Mouse (Mus musculus): Measurements from ENCODE around the gene Ddb2. TPM values are rescaled to one million over a fixed set of nuclear protein-coding genes. Genes with fewer than 3 reads are reported as not detected.

The Ddb2 gene
- polyA plus RNA-seq, 1 experiment from 2014 or later = 15.1 TPM

DNA sequence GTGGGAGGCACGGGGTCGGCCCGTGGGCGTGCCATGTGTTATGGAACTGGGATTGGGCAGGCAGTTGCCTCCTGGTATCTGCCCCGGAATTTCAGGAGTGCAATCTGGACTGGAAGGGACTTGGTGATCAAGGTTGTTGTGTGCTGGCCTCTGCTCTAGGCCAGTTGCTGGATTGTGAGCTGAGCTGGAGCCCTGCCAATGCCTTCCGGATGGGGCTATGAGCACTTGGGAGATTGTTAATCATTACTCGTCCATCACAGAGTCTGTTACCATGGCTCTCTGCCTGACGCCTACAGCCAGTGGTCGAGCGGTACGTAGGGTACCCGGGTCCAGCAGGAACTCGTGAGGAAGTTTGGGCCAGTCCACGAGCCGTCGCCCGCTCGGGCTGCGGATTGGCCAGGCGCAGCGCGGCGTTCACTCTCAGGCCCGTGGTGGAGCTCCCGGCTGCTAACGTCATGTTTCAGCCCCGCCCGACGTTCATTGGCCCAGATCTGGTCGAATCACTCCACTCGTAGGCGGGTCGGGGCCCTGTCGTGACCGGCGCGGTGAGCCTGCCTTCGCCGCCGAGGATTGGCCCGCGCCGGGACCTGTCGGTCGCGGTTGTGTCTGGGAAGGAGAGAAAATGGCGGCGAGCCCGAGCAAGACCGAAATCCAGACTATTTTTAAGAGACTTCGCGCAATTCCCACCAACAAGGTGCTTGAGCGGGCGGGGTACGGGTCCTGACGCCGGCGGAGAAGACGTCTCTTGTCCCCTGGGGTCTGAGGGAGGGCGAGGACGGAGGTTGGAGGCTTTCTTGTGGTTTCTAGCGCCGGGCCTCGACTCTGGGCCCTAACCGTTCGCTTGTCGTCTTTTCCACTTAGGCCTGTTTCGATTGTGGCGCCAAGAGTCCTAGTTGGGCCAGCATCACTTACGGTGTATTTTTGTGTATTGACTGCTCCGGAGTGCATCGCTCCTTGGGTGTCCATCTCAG is 28.2 kb upstream of the Ddb2 start, which contains the start of gene Arfgap2:
Gene Arfgap2, plus strand, starts transcription at position 264 of the 971 bp plus-strand sequence.
- Histone ChIP-seq H3K4me2 (replicated peaks) (peak within 1 kb of the TSS; percentile 93), H3K4me1 (replicated peaks) (peaks cover 22% of the 10 kb centered on the region), H3K4me3 (replicated peaks) (peak within 1 kb of the TSS; percentile 85), H3K36me3 (peaks cover 34% of the 10 kb centered on the region), H3K9ac (replicated peaks) (peak within 1 kb of the TSS; percentile 86), H3K9me3 (no peaks in the 10 kb centered on the region), H3K27me3 (no peaks in the 10 kb centered on the region), H3K27ac (peak within 1 kb of the TSS; percentile 94)
- ATAC-seq = peak; percentile 99
- WGBS = 1% methylated on average over 72 of the region's 72 CpGs

DNA sequence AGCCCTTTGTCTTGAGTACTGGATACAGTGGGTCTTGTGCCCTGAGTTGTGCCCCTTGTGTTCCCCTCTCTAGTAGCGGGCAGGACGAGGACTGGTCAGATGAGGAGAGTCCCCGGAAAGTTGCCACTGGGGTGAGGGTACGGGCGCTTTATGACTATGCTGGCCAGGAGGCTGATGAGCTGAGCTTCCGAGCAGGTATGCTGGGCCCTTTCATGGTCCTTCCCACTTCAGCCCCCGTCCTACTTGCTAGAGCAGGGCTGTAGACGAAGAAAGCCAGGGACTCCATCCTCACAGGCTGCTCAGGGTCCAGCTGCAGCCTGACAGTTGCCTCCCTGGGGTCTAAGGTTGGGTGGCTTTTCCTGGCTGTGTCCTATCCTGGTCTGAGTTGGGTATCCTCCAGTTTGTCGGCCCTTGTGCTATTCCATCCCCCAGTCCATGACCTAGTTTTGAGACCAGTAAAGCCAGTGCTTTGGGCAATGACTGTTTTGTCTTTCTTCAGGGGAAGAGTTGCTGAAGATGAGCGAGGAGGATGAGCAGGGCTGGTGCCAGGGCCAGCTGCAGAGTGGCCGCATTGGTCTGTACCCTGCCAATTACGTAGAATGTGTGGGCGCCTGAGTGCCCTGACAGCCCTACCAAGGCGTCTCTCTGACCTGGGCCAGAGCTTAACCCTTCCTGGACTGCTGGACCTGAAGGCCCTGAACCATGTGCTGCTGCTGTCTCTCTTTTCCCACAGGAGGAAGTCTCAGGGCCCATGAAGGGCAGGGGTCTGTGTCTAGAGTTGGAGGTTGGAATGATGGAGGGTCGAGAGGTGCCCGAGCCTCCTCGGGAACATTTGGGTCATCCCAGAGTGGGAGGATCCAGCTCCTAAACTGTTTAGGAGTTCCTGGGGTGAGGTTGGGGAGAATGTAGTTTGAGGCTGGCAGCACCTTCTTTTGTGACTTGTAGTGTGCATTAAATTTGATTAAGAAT is 27.2 kb upstream of the Ddb2 start:
- peak overlapping the region; percentile 85 for H3K4me3 ChIP-seq (replicated peaks)
- peaks cover 24% of the 10 kb centered on the region for H3K36me3 ChIP-seq
- peak overlapping the region; percentile 93 for H3K4me2 ChIP-seq (replicated peaks)
- peak overlapping the region; percentile 94 for H3K27ac ChIP-seq
- H3K9me3 ChIP-seq = no peaks in the 10 kb centered on the region
- peak overlapping the region; percentile 57 for H3K9ac ChIP-seq (replicated peaks)
- no peak for ATAC-seq
- 90% methylated on average over 17 of the region's 17 CpGs for whole genome bisulfite sequencing
- no peaks in the 10 kb centered on the region for H3K27me3 ChIP-seq
- peaks cover 22% of the 10 kb centered on the region for H3K4me1 ChIP-seq (replicated peaks)

DNA sequence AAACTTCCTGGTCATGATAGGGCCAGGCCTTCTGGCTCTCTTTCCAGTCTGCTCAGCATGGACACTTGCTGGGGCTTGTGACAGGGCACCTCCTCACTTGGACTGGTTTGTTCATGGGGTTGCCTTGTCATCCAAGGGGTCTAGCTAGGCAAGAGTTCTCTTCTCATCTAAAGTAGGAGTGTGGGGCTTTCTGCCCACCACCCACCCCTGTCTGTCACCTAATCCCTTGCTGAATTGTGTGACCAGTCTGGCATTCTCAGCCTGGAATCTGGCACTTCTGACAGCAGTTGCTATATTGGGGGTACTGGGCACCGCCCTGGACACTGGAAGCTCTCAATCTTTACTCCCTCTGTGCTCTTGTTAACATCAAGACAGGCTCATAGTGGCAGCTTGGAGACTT is 22.7 kb upstream of the Ddb2 start:
- WGBS = 92% methylated on average over 1 of the region's 1 CpGs
- no peak overlapping the region for H3K9ac ChIP-seq (replicated peaks)
- no peaks in the 10 kb centered on the region; the same call in 1 of the 2 replicates for H3K36me3 ChIP-seq
- peaks cover 41% of the 10 kb centered on the region for H3K4me1 ChIP-seq (replicated peaks)
- H3K27ac ChIP-seq = no peak overlapping the region
- no peak for ATAC-seq
- peaks cover 16% of the 10 kb centered on the region for H3K27me3 ChIP-seq
- no peak overlapping the region for H3K4me2 ChIP-seq (replicated peaks)
- H3K9me3 ChIP-seq = no peaks in the 10 kb centered on the region
- no peak overlapping the region for H3K4me3 ChIP-seq (replicated peaks)

DNA sequence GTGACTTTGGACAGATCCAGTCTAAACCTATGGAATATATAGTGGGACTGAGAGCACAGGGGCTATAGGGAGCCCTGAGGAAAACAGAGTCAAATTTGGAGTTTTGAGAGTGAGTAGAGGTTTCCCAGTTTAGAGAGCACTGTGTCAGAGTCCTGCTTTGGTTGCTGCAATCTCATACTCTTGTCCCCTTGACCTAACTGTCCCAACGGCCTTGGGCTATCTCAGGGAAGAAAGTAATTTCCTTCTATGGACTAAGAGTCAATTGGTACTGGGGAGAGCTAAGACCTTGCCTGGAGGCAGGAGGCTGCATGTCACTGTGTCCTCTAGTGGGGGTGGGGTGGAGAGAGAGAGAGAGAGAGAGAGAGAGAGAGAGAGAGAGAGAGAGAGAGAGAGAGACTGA is 22.0 kb upstream of the Ddb2 start:
- Histone ChIP-seq H3K4me2 (replicated peaks) (no peak overlapping the region), H3K27ac (no peak overlapping the region), H3K4me3 (replicated peaks) (no peak overlapping the region), H3K27me3 (peaks cover 21% of the 10 kb centered on the region), H3K9ac (replicated peaks) (no peak overlapping the region), H3K4me1 (replicated peaks) (peaks cover 34% of the 10 kb centered on the region), H3K36me3 (no peaks in the 10 kb centered on the region; the same call in 1 of the 2 replicates), H3K9me3 (no peaks in the 10 kb centered on the region)
- WGBS = 62% methylated on average over 1 of the region's 1 CpGs
- ATAC-seq = no peak

DNA sequence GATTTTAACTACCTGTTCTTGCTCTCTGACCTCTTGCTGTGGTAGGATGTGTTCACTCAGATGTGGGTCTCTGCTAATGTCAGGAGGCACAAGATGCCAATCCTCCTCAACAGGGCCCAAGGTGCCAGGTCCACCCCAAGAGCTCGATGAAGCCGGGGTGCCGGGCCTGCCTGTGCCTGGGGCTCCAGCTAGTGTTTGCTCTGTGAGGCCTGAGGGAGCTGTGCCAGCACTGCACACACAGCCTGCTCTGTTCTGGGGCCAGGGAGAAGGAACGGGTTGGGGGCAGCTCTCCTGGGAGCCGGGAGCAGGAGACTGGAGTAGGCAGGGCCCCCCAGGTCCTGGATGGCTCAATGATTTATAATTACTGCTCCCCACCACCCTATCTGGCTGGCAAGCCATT is 21.3 kb upstream of the Ddb2 start:
- H3K9me3 ChIP-seq = no peaks in the 10 kb centered on the region
- peak; percentile 12 for ATAC-seq
- peaks cover 21% of the 10 kb centered on the region for H3K27me3 ChIP-seq
- WGBS = 82% methylated on average over 5 of the region's 5 CpGs
- peak overlapping the region; percentile 70; the same call in 1 of the 2 replicates for H3K9ac ChIP-seq (replicated peaks)
- H3K4me2 ChIP-seq (replicated peaks) = peak overlapping the region; percentile 99
- peaks cover 34% of the 10 kb centered on the region for H3K4me1 ChIP-seq (replicated peaks)
- no peak overlapping the region for H3K27ac ChIP-seq
- H3K4me3 ChIP-seq (replicated peaks) = peak overlapping the region; percentile 59; the same call in 1 of the 2 replicates
- H3K36me3 ChIP-seq = no peaks in the 10 kb centered on the region; the same call in 1 of the 2 replicates

DNA sequence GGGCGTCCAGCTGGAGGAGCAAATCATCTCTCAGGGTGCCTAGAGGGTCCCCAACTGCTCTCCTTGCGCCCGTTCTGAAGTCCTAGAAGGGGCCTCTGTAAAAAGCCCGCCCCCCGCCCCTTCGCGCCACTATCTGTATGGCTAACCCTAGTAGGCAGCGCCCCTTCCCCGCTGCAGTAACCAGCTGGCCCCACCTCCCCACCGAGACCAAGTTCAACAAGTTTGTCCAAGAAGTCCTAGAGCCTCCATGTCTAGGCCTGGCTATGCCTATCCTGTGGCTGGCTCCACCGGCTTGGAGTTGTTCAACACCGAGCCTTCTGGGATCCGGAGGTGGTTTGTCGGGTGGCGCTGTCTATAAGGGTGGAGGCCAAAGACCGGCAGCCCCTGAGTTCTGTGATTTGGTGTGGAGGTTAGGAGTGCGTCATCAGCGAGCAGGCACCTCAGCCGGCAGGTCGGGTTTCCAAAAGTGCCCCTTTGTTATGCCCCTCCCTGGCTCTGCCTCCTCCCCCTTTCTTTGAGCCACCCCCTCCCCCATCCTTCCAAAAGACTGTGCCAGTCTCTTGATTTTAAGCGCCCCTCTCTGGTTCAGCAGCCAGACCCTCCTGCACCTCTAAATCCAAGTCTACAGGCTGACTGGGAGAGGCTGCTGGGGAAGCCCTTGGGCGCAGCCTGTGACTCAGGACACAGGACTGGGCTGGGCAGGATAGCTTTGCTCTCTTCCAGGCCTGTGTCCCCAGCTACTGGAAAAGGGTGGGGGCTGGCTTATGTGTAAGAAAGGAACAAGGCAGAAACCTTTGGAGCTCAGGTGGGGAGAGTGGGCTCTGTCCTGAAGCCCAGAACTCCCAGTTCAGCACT is 20.6 kb upstream of the Ddb2 start:
- Histone ChIP-seq H3K9me3 (no peaks in the 10 kb centered on the region), H3K36me3 (no peaks in the 10 kb centered on the region), H3K9ac (replicated peaks) (peak overlapping the region; percentile 70), H3K4me3 (replicated peaks) (peak overlapping the region; percentile 59), H3K27ac (0 out of 2 replicates have a peak overlapping the region, but pooled peaks have one; percentile 6), H3K27me3 (peaks cover 21% of the 10 kb centered on the region), H3K4me2 (replicated peaks) (peak overlapping the region; percentile 99), H3K4me1 (replicated peaks) (peaks cover 34% of the 10 kb centered on the region)
- 1% methylated on average over 22 of the region's 22 CpGs for WGBS
- ATAC-seq = peak; percentile 75

DNA sequence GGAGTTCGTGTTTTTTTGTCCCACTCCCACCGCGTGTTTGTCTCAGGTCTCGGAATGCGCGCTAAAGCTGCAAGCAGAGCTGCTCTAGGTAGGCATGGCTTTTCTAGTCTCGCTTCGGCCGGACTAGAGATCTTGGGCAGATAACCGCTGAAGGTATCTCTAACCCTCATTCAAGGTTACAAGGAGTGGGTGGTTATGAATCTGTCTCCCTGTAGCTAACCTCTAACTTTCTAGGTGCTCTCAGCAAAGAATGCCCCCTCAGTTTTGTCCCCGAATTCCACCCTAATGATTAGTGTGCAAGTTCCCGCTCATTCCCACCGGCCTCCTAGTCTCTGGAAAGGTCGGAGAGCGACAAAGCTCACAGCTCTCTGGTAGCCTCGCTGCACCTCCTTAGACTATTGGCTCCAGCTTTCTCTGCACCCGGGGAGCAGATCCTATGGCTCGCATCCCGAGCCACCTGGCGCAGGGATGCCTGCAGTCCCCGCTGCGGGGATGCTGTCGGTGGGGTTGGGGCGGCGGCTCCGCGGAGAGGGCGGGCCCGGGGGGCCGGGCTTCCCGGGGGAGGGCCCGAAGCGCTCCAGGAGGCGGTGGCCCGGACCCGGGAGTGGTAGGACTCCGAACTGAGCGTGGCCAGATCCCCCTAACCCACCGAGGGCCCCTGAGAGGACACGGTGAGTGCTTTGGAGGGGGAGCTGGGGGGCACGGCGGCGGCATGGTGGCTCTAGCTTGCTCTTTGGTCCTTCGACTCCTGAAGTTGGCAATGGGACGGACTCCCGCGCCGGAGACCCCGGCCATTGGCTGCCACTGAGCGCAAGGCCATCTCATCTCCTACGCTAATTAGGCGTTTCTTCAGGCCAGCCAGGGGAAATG is 19.7 kb upstream of the Ddb2 start:
- Histone ChIP-seq H3K4me1 (replicated peaks) (peaks cover 34% of the 10 kb centered on the region), H3K27ac (0 out of 2 replicates have a peak overlapping the region, but pooled peaks have one; percentile 6), H3K9ac (replicated peaks) (peak overlapping the region; percentile 70), H3K4me3 (replicated peaks) (peak overlapping the region; percentile 59), H3K4me2 (replicated peaks) (peak overlapping the region; percentile 99), H3K9me3 (no peaks in the 10 kb centered on the region), H3K36me3 (no peaks in the 10 kb centered on the region), H3K27me3 (peaks cover 21% of the 10 kb centered on the region)
- WGBS = under 1% methylated on average over 49 of the region's 52 CpGs
- peak; percentile 66 for ATAC-seq

DNA sequence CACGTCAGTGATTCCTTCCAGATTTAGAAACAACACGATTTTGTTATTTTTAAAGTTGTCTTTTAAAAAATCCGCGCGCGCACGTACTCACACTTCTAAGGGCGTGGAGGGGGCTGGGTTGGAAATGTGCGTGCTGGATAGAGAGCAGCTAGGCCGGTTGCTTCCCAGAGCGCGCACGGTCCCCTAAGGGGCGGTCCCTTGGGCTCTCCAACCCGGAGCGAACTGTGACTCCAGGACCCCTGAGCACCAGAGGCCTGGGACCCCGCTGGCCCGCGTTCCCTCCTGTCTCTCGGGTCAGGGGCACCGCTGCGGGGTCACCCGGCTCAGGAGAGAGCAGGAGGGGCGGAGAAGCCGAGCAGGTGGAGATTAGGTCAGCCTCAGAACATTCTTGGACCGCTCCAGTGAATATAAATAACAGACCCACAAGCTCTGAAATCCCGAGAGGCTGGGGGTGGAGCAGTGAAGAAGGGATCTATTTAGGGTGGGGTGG is 18.9 kb upstream of the Ddb2 start, which contains the start of gene Pacsin3:
Gene Pacsin3, plus strand, starts transcription at position 294 of the 490 bp plus-strand sequence.
- Histone ChIP-seq H3K36me3 (no peaks in the 10 kb centered on the region), H3K27me3 (peaks cover 21% of the 10 kb centered on the region), H3K4me1 (replicated peaks) (peaks cover 34% of the 10 kb centered on the region), H3K4me3 (replicated peaks) (peak within 1 kb of the TSS; percentile 59), H3K9ac (replicated peaks) (peak within 1 kb of the TSS; percentile 70), H3K9me3 (no peaks in the 10 kb centered on the region), H3K27ac (0 out of 2 replicates have a peak within 1 kb of the TSS, but pooled peaks have one; percentile 6), H3K4me2 (replicated peaks) (peak within 1 kb of the TSS; percentile 99)
- ATAC-seq = peak; percentile 41
- WGBS = 2% methylated on average over 27 of the region's 27 CpGs

DNA sequence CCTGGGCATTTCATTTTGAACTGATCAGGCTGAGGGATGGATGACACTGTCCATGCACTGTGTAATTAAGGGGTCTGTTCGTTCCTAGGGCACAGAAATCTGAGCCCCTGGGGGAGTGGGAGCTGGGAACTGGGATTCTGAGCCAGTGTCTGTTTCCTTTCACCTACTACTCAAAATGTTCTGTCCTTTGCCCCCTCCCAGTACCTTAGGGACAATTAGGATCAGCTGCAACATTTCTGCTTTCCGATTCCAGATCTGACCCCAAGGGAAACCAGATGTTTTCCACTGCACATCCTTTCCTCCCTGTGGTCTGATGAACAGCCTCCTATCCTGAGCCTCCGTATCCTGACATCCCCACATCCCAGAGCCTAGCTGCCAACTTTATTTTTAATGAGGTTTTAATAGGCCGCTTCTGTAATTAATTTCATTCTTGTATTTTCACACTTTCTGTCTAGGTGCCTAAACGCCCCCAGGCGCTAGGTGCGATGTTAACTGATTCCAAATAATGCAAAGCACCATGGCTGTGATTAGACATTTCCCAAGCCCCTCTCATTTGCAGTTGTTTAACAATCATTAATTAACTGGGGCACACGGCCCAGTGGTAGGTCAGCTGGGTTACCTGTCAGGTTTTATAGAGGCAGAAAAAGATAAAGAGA is 18.1 kb upstream of the Ddb2 start:
- no peak overlapping the region for H3K4me2 ChIP-seq (replicated peaks)
- H3K9me3 ChIP-seq = no peaks in the 10 kb centered on the region
- no peaks in the 10 kb centered on the region for H3K36me3 ChIP-seq
- no peak overlapping the region for H3K27ac ChIP-seq
- ATAC-seq = no peak
- peaks cover 21% of the 10 kb centered on the region for H3K27me3 ChIP-seq
- peaks cover 34% of the 10 kb centered on the region for H3K4me1 ChIP-seq (replicated peaks)
- no peak overlapping the region for H3K4me3 ChIP-seq (replicated peaks)
- WGBS = 34% methylated on average over 8 of the region's 8 CpGs
- no peak overlapping the region for H3K9ac ChIP-seq (replicated peaks)

DNA sequence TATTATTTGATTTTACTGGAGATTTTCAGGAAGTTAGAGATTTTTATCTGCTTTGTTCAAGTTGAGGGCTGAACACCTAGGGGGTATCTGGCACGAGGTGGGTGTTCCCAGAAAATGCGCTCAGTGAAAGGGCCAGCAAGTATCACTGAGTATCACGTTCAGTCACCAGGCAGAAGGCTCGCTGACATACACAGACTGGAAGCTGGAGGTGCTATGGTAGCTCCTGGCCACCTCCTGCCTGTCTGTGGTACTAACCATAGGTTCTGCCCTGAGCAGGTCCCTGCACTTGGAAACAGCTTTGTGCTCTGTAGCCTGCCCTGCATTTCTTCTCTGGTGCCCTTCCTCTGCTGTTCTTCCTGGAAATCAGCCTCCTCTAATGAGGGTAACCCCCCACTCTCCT is 15.7 kb upstream of the Ddb2 start:
- Histone ChIP-seq H3K4me3 (replicated peaks) (no peak overlapping the region), H3K4me1 (replicated peaks) (peaks cover 26% of the 10 kb centered on the region), H3K27me3 (peaks cover 21% of the 10 kb centered on the region), H3K9ac (replicated peaks) (no peak overlapping the region), H3K4me2 (replicated peaks) (no peak overlapping the region), H3K9me3 (no peaks in the 10 kb centered on the region), H3K27ac (no peak overlapping the region), H3K36me3 (no peaks in the 10 kb centered on the region)
- no peak for ATAC-seq
- 62% methylated on average over 4 of the region's 4 CpGs for WGBS
